1 mouse cellular context compared by ENCODE assay signal in genomic region chr16:94570361-94571041, GRCm38 (mm10).
TF ChIP-seq lines count a peak whose summit lies in the region.

No protein-coding gene starts in this region.

TF ChIP-seq in CH12.LX, 34 proteins besides CTCF, POLR2A, EP300 and RAD21 (continued from another document):
- TF ChIP-seq NELFE (IDR thresholded peaks at IDR 0.05; ENCODE audit: low read depth, low read length): 0 out of 2 replicates have a peak, but pooled peaks have one; percentile 14
- TF ChIP-seq ZKSCAN1 (IDR thresholded peaks at IDR 0.05; ENCODE audit: borderline replicate concordance, low read depth, low read length): no peak
- no peak for TF ChIP-seq PAX5 (IDR thresholded peaks at IDR 0.05; ENCODE audit: low read length)
- no peak for TF ChIP-seq SMC3 (IDR thresholded peaks at IDR 0.05; ENCODE audit: low read depth, low read length)
